Mouse (Mus musculus): ENCODE measurements around the gene Phldb1. TPM values are rescaled to one million over a fixed set of nuclear protein-coding genes. Genes with fewer than 3 reads are reported as not detected.

Phldb1 gene
- polyA plus RNA-seq, 1 experiment from 2014 or later = 21.4 TPM

DNA sequence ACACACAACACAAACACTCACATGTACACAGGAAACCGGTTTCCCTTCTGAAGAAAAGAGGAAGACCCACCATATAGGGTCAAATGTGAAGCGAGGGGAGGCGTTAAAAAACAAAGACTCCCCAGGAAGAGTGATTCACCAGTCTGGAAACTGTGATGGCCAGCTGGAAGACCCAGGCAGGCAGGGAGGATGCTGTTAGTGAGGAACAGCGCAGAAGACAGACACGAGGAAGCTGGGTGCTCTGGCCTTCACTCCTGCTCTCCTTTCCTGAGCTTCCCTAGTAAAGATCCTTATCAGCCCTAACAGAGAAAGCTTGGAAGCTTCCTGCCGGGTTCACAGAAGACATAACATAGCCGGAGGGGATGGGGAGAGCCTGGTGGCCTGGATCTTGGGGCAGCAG lies 12.0 kb downstream of the Phldb1 start:
- H3K36me3 ChIP-seq (ENCODE audit: control insufficient read depth, insufficient read depth, low read length) = peaks cover 7% of the 10 kb centered on the region; the same call in 1 of the 2 replicates
- WGBS = 31% methylated on average over 7 of the region's 7 CpGs

DNA sequence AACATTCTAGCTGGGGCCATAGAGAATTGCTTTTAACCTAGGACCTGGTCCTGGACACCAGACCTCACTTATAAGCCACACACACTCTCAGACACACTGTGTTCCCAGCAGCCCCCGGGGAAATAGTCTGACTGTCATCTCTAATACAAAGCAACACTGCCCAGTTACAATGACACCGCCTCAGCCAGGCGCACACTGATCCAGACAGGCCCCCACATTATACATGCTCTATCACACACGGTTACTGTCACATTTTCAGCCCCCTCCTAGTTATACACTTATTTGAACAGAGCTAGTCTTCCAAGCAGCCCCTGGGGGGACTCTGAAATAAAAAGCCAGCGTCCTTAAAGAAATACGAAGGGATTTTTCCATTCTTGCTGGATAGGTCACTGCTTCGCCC lies 12.4 kb downstream of the Phldb1 start:
- WGBS = 70% methylated on average over 7 of the region's 7 CpGs
- H3K27ac ChIP-seq (ENCODE audit: low read depth) = peak overlapping the region; percentile 33; the same call in 1 of the 2 replicates
- H3K9ac ChIP-seq (ENCODE audit: low read length) = no peak overlapping the region
- H3K27me3 ChIP-seq (replicated peaks; ENCODE audit: control insufficient read depth, insufficient read depth, low read length) = no peaks in the 10 kb centered on the region
- no peak overlapping the region for H3K4me3 ChIP-seq (ENCODE audit: low read depth, low read length)
- DNase-seq (ENCODE audit: low spot score) (no peak), ATAC-seq (replicated peaks; ENCODE audit: low FRiP score, low TSS enrichment, low read depth) (no peak)
- peaks cover 8% of the 10 kb centered on the region; the same call in 1 of the 2 replicates for H3K36me3 ChIP-seq (ENCODE audit: control insufficient read depth, insufficient read depth, low read length)
- no peak overlapping the region for H3K4me2 ChIP-seq (ENCODE audit: low read length)
- H3K4me1 ChIP-seq (replicated peaks; ENCODE audit: control insufficient read depth, insufficient read depth, low read length) = peaks cover 35% of the 10 kb centered on the region
- H3K9me3 ChIP-seq (ENCODE audit: control insufficient read depth, low read length) = no peaks in the 10 kb centered on the region

More for the DNA sequence above, 12.0 kb downstream of the Phldb1 start:
- Histone ChIP-seq H3K27me3 (replicated peaks; ENCODE audit: control insufficient read depth, insufficient read depth, low read length) (no peaks in the 10 kb centered on the region), H3K9me3 (ENCODE audit: control insufficient read depth, low read length) (no peaks in the 10 kb centered on the region), H3K9ac (ENCODE audit: low read length) (no peak overlapping the region), H3K4me3 (ENCODE audit: low read depth, low read length) (no peak overlapping the region), H3K27ac (ENCODE audit: low read depth) (peak overlapping the region; percentile 33), H3K4me1 (replicated peaks; ENCODE audit: control insufficient read depth, insufficient read depth, low read length) (peaks cover 35% of the 10 kb centered on the region), H3K4me2 (ENCODE audit: low read length) (no peak overlapping the region)
- ATAC-seq (replicated peaks; ENCODE audit: low FRiP score, low TSS enrichment, low read depth) (no peak), DNase-seq (ENCODE audit: low spot score) (no peak)

DNA sequence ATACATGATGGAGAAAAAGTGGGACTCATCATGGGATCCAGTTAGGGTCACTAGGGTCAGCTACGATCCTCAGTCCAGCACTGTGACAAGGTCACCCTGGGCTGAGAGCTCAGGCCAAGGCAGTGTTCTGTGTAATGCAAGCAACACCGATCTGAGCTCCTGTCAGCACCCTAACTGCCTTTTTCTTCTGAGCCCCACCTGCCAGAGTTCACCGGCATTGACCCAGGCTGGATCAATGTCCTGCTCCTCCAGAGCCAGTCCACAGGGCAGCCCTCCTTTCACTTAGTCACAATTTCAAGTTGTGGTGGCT lies 13.2 kb downstream of the Phldb1 start:
- Histone ChIP-seq H3K27ac (ENCODE audit: low read depth) (0 out of 2 replicates have a peak overlapping the region, but pooled peaks have one; percentile 18), H3K36me3 (ENCODE audit: control insufficient read depth, insufficient read depth, low read length) (peaks cover 13% of the 10 kb centered on the region; the same call in 1 of the 2 replicates), H3K9ac (ENCODE audit: low read length) (no peak overlapping the region), H3K4me1 (replicated peaks; ENCODE audit: control insufficient read depth, insufficient read depth, low read length) (peaks cover 30% of the 10 kb centered on the region), H3K4me3 (ENCODE audit: low read depth, low read length) (peak overlapping the region; percentile 66; the same call in 1 of the 2 replicates), H3K9me3 (ENCODE audit: control insufficient read depth, low read length) (no peaks in the 10 kb centered on the region), H3K4me2 (ENCODE audit: low read length) (peak overlapping the region; percentile 77), H3K27me3 (replicated peaks; ENCODE audit: control insufficient read depth, insufficient read depth, low read length) (no peaks in the 10 kb centered on the region)
- DNase-seq (ENCODE audit: low spot score) (no peak), ATAC-seq (replicated peaks; ENCODE audit: low FRiP score, low TSS enrichment, low read depth) (0 out of 2 replicates have a peak, but pooled peaks have one; percentile 5)
- 70% methylated on average over 3 of the region's 3 CpGs for WGBS

DNA sequence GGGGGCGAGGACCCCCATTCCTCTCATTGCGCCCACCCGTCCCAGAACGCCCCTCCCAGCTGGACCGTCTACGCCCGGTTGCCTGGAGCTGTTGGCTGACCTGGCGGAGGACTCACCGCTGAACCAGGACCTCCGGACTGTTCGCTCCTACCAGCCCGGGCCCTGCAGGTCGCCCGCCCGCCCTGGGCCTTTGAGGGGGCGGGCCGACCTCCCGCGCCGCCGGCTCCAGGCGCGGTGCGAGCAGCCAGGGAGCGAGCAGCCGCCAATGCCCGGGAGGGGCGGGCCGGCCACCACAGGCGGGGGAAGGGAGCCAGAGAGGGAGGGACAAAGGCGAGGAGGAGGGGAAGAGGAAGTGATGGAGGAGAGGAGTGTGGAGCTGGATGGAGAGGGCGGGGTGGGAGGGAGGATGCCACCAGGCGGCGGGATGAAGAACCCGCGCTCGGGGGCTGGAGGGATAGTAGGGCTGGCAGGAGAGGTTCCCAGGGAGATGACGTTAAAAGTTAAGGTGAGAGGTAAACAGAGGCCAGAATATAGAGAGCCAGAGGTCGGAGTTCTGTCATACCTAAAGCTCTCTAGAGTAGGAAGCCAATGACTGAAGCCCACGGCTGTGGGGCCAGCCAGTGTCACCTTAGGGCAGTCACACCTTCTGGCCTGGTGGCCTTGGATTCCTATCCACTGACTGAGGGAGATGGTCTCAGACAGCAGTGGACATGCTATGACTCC lies 13.7 kb downstream of the Phldb1 start:
- Histone ChIP-seq H3K27me3 (replicated peaks; ENCODE audit: control insufficient read depth, insufficient read depth, low read length) (no peaks in the 10 kb centered on the region), H3K9me3 (ENCODE audit: control insufficient read depth, low read length) (no peaks in the 10 kb centered on the region), H3K4me2 (ENCODE audit: low read length) (peak overlapping the region; percentile 77), H3K4me3 (ENCODE audit: low read depth, low read length) (peak overlapping the region; percentile 66), H3K27ac (ENCODE audit: low read depth) (peak overlapping the region; percentile 40; the same call in 1 of the 2 replicates), H3K36me3 (ENCODE audit: control insufficient read depth, insufficient read depth, low read length) (peaks cover 18% of the 10 kb centered on the region; the same call in 1 of the 2 replicates), H3K4me1 (replicated peaks; ENCODE audit: control insufficient read depth, insufficient read depth, low read length) (peaks cover 27% of the 10 kb centered on the region), H3K9ac (ENCODE audit: low read length) (peak overlapping the region; percentile 62)
- under 1% methylated on average over 40 of the region's 40 CpGs for WGBS
- ATAC-seq (replicated peaks; ENCODE audit: low FRiP score, low TSS enrichment, low read depth) (peak; percentile 86), DNase-seq (ENCODE audit: low spot score) (peak; percentile 85)

DNA sequence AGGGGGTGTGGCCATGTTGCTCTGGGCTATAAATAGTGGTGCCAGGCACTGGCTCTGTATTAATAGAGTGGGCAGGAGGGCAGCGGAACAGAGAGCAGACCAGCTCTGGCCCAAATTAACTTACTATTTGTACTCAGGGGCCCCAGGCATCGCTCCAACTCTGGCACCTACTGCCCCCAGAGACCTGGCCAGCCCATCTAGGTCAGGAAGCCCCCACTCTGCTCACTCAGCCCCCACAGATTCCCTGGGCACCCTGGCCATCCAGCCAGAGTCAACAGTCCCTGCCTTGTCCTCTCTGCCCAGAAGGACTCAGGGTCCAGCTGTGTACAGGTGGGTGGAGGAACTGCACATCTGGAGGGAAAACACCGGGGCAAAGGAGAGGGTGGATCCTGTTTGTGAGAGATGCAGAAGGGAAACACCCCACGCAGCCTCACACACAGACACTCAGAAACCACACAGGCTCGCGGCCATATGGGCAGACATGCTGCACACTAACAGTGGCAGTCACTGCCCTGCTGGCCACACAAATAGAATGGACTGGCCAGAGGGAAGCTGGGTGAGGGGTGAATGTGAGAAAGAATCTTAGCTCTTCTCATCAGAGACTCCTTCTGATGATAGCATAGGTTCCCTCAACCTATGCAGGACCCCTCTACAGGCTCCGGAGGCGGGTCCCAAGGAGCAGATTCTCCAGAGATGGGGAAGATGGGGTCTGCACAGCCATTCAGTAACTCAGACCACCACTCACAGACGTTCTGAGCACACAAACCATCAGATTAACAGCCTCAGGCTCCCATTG lies 14.4 kb downstream of the Phldb1 start:
- Histone ChIP-seq H3K4me1 (replicated peaks; ENCODE audit: control insufficient read depth, insufficient read depth, low read length) (peaks cover 26% of the 10 kb centered on the region), H3K27ac (ENCODE audit: low read depth) (peak overlapping the region; percentile 40; the same call in 1 of the 2 replicates), H3K4me3 (ENCODE audit: low read depth, low read length) (peak overlapping the region; percentile 66), H3K27me3 (replicated peaks; ENCODE audit: control insufficient read depth, insufficient read depth, low read length) (no peaks in the 10 kb centered on the region), H3K9me3 (ENCODE audit: control insufficient read depth, low read length) (no peaks in the 10 kb centered on the region), H3K9ac (ENCODE audit: low read length) (peak overlapping the region; percentile 62), H3K4me2 (ENCODE audit: low read length) (peak overlapping the region; percentile 77), H3K36me3 (ENCODE audit: control insufficient read depth, insufficient read depth, low read length) (peaks cover 23% of the 10 kb centered on the region)
- ATAC-seq (replicated peaks; ENCODE audit: low FRiP score, low TSS enrichment, low read depth) (no peak), DNase-seq (ENCODE audit: low spot score) (no peak)
- WGBS = 18% methylated on average over 9 of the region's 9 CpGs

DNA sequence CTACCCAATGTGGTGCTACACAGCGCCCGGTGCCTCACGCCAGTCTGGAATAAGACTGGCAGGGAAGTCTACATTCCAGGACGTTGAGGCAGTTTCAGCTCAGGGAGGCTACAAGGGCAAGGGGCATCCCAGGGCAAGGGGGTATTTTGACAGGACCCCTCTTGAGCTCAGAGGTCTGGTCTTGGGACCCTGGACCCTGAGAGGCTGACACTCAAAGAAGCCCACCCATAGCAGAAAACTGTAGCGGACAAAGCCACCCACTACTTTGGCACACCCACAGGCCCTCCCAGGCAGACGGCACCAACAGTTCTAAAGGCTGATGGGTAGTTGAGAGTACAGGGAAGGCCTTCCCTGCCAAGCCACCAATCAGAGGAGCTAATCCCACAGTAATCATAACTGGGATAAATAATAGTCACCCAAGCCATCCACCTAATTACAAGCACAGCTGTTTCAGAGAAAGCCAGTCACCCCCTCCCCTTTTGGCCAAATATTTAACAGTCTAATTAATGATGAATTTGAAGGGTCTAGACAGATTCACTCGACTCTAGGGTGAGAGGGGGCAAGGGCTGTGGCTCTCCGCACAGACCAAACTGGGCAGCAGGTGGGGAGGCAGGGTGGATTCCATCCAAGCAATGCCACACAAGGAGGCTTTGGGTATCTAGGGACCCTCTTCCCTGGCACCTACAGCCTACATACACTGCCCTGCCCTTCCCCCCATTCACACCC lies 15.2 kb downstream of the Phldb1 start:
- ATAC-seq (replicated peaks; ENCODE audit: low FRiP score, low TSS enrichment, low read depth) (no peak), DNase-seq (ENCODE audit: low spot score) (no peak)
- Histone ChIP-seq H3K9me3 (ENCODE audit: control insufficient read depth, low read length) (no peaks in the 10 kb centered on the region), H3K27ac (ENCODE audit: low read depth) (no peak overlapping the region), H3K9ac (ENCODE audit: low read length) (peak overlapping the region; percentile 62; the same call in 1 of the 2 replicates), H3K4me1 (replicated peaks; ENCODE audit: control insufficient read depth, insufficient read depth, low read length) (peaks cover 20% of the 10 kb centered on the region), H3K4me3 (ENCODE audit: low read depth, low read length) (no peak overlapping the region), H3K4me2 (ENCODE audit: low read length) (peak overlapping the region; percentile 77), H3K27me3 (replicated peaks; ENCODE audit: control insufficient read depth, insufficient read depth, low read length) (no peaks in the 10 kb centered on the region), H3K36me3 (ENCODE audit: control insufficient read depth, insufficient read depth, low read length) (peaks cover 29% of the 10 kb centered on the region)
- WGBS = 72% methylated on average over 8 of the region's 8 CpGs

DNA sequence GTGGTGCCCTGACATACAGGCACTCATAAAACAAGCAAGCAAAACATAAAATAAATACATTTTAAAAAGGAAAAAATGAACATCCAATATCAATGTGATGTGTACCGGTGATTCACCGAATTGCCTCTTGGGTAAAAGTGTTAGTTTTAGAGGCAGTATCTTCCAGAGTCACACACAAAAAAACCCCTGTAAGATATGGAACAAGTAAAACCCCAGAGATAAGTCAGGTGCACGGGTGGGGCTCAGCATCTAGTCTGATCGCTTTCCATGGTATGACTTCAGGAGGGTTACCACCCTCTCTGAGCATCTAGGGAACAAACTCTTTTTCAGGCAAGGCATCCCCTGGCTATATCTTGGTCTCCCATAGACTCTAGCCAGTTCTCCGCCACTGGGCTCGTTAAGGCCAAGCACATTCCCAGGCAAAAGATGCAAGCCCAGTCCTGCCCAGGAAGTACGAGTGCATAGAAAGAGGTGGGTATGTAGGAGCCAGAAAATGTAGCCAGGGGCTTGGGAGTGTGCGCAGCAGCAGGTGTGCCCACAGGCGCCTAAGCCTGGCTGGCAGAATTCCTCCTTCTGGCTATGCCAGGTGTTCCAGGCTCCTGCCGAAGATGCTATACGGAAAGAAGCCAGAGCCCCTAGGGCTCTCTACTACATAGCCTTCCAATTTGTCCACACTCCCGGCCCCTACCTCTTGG lies 15.9 kb downstream of the Phldb1 start:
- Histone ChIP-seq H3K4me3 (ENCODE audit: low read depth, low read length) (no peak overlapping the region), H3K27ac (ENCODE audit: low read depth) (no peak overlapping the region), H3K4me1 (replicated peaks; ENCODE audit: control insufficient read depth, insufficient read depth, low read length) (peaks cover 13% of the 10 kb centered on the region), H3K27me3 (replicated peaks; ENCODE audit: control insufficient read depth, insufficient read depth, low read length) (no peaks in the 10 kb centered on the region), H3K36me3 (ENCODE audit: control insufficient read depth, insufficient read depth, low read length) (peaks cover 36% of the 10 kb centered on the region), H3K4me2 (ENCODE audit: low read length) (no peak overlapping the region), H3K9ac (ENCODE audit: low read length) (no peak overlapping the region), H3K9me3 (ENCODE audit: control insufficient read depth, low read length) (no peaks in the 10 kb centered on the region)
- DNase-seq (ENCODE audit: low spot score) (no peak), ATAC-seq (replicated peaks; ENCODE audit: low FRiP score, low TSS enrichment, low read depth) (no peak)
- WGBS = 88% methylated on average over 12 of the region's 12 CpGs

DNA sequence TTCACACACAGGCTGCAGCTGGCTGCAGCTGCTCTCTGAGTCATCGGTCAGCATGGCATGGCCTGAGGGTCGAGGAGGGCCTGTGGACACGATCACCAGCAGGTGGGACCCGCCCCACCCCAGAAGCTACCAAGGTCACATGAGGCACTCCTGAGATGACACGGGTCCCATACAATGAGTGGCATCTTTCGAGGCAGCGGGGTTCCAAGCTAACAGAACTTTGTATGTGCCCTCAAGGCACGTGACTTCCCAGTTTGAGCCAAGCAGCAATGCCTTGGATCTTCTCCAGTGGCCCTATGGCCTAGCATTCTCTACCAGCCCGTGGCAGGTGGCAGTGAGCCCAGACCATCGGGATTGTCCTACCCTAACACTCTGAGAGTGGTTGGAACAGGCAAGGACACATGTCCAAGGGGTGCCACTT lies 17.2 kb downstream of the Phldb1 start:
- Histone ChIP-seq H3K4me3 (ENCODE audit: low read depth, low read length) (no peak overlapping the region), H3K27me3 (replicated peaks; ENCODE audit: control insufficient read depth, insufficient read depth, low read length) (no peaks in the 10 kb centered on the region), H3K27ac (ENCODE audit: low read depth) (no peak overlapping the region), H3K4me1 (replicated peaks; ENCODE audit: control insufficient read depth, insufficient read depth, low read length) (peaks cover 11% of the 10 kb centered on the region), H3K36me3 (ENCODE audit: control insufficient read depth, insufficient read depth, low read length) (peaks cover 45% of the 10 kb centered on the region), H3K9ac (ENCODE audit: low read length) (no peak overlapping the region), H3K4me2 (ENCODE audit: low read length) (no peak overlapping the region), H3K9me3 (ENCODE audit: control insufficient read depth, low read length) (no peaks in the 10 kb centered on the region)
- no peak for DNase-seq (ENCODE audit: low spot score)
- 78% methylated on average over 10 of the region's 10 CpGs for WGBS
- no peak for ATAC-seq (replicated peaks; ENCODE audit: low FRiP score, low TSS enrichment, low read depth)

Data from intestine, embryonic 14.5 days (tissue).